Mouse (Mus musculus): Measurements from ENCODE around the gene Cyp2g1. TPM values are rescaled to one million over a fixed set of nuclear protein-coding genes. Genes with fewer than 3 reads are reported as not detected.

Gene Cyp2g1
- polyA plus RNA-seq (2016; fragmentation: Nextera tagmentation; extraction: Ambion mirVana) = not detected in 2 replicates

- 96% methylated on average over 2 of the region's 2 CpGs for WGBS
- DNase-seq (ENCODE audit: low spot score) = no peak
- Histone ChIP-seq H3K9me3 (replicated peaks) (no peaks in the 10 kb centered on the region), H3K27me3 (ENCODE audit: low read depth, poor library complexity, severe bottlenecking) (no peaks in the 10 kb centered on the region), H3K4me1 (no peaks in the 10 kb centered on the region), H3K4me3 (no peak within 1 kb of the TSS), H3K27ac (replicated peaks) (no peak within 1 kb of the TSS), H3K36me3 (no peaks in the 10 kb centered on the region)
These were observed at the start of gene Cyp2g1 for GRCm38 (mm10) chr7:26808592-26808991. Gene Cyp2g1 (plus strand): TSS chr7:26808892.

GRCm38 (mm10) chr7:26767084-26767483 is 41.6 kb upstream of the Cyp2g1 start:
- H3K4me3 ChIP-seq = no peak overlapping the region
- no peaks in the 10 kb centered on the region for H3K36me3 ChIP-seq
- H3K4me1 ChIP-seq = no peaks in the 10 kb centered on the region
- no peaks in the 10 kb centered on the region for H3K27me3 ChIP-seq (ENCODE audit: low read depth, poor library complexity, severe bottlenecking)
- DNase-seq (ENCODE audit: low spot score) = peak; percentile 13
- H3K9me3 ChIP-seq (replicated peaks) = 0 out of 2 replicates have a peak, but pooled peaks cover 3% of the 10 kb centered on the region
- WGBS = 60% methylated on average over 1 of the region's 1 CpGs
- no peak overlapping the region for H3K27ac ChIP-seq (replicated peaks)

- H3K4me3 ChIP-seq = no peak overlapping the region
- no peak for DNase-seq (ENCODE audit: low spot score)
- 83% methylated on average over 9 of the region's 9 CpGs for WGBS
- no peaks in the 10 kb centered on the region for H3K27me3 ChIP-seq (ENCODE audit: low read depth, poor library complexity, severe bottlenecking)
- no peaks in the 10 kb centered on the region for H3K36me3 ChIP-seq
- 0 out of 2 replicates have a peak, but pooled peaks cover 3% of the 10 kb centered on the region for H3K9me3 ChIP-seq (replicated peaks)
- H3K27ac ChIP-seq (replicated peaks) = no peak overlapping the region
- H3K4me1 ChIP-seq = no peaks in the 10 kb centered on the region
These were observed 38.7 kb upstream of the Cyp2g1 start for GRCm38 (mm10) chr7:26769881-26770470.

GRCm38 (mm10) chr7:26772866-26773586 is 35.7 kb upstream of the Cyp2g1 start:
- H3K4me1 ChIP-seq = no peaks in the 10 kb centered on the region
- no peak overlapping the region for H3K4me3 ChIP-seq
- no peak for DNase-seq (ENCODE audit: low spot score)
- H3K27me3 ChIP-seq (ENCODE audit: low read depth, poor library complexity, severe bottlenecking) = no peaks in the 10 kb centered on the region
- H3K9me3 ChIP-seq (replicated peaks) = 0 out of 2 replicates have a peak, but pooled peaks cover 3% of the 10 kb centered on the region
- 84% methylated on average over 3 of the region's 3 CpGs for WGBS
- H3K27ac ChIP-seq (replicated peaks) = no peak overlapping the region
- H3K36me3 ChIP-seq = no peaks in the 10 kb centered on the region

- DNase-seq (ENCODE audit: low spot score) = no peak
- H3K4me1 ChIP-seq = peaks cover 5% of the 10 kb centered on the region
- H3K27me3 ChIP-seq (ENCODE audit: low read depth, poor library complexity, severe bottlenecking) = no peaks in the 10 kb centered on the region
- no peaks in the 10 kb centered on the region for H3K9me3 ChIP-seq (replicated peaks)
- H3K36me3 ChIP-seq = no peaks in the 10 kb centered on the region
- 10% methylated on average over 6 of the region's 6 CpGs for WGBS
- H3K4me3 ChIP-seq = no peak overlapping the region
- no peak overlapping the region for H3K27ac ChIP-seq (replicated peaks)
These were observed 32.8 kb upstream of the Cyp2g1 start for GRCm38 (mm10) chr7:26775866-26776265.

GRCm38 (mm10) chr7:26777806-26778205 is 30.9 kb upstream of the Cyp2g1 start:
- no peaks in the 10 kb centered on the region for H3K36me3 ChIP-seq

GRCm38 (mm10) chr7:26778474-26778873 is 30.2 kb upstream of the Cyp2g1 start:
- Histone ChIP-seq H3K27me3 (ENCODE audit: low read depth, poor library complexity, severe bottlenecking) (no peaks in the 10 kb centered on the region), H3K27ac (replicated peaks) (no peak overlapping the region), H3K4me1 (peaks cover 18% of the 10 kb centered on the region), H3K4me3 (no peak overlapping the region), H3K9me3 (replicated peaks) (no peaks in the 10 kb centered on the region), H3K36me3 (no peaks in the 10 kb centered on the region)
- 41% methylated on average over 6 of the region's 6 CpGs for WGBS
- peak; percentile 70 for DNase-seq (ENCODE audit: low spot score)

More at GRCm38 (mm10) chr7:26777806-26778205, 30.9 kb upstream of the Cyp2g1 start:
- Histone ChIP-seq H3K9me3 (replicated peaks) (no peaks in the 10 kb centered on the region), H3K27me3 (ENCODE audit: low read depth, poor library complexity, severe bottlenecking) (no peaks in the 10 kb centered on the region), H3K27ac (replicated peaks) (no peak overlapping the region), H3K4me3 (no peak overlapping the region), H3K4me1 (peaks cover 18% of the 10 kb centered on the region)
- no peak for DNase-seq (ENCODE audit: low spot score)
- WGBS = 67% methylated on average over 2 of the region's 2 CpGs

- no peak overlapping the region for H3K27ac ChIP-seq (replicated peaks)
- no peak overlapping the region for H3K4me3 ChIP-seq
- WGBS = 78% methylated on average over 5 of the region's 5 CpGs
- H3K27me3 ChIP-seq (ENCODE audit: low read depth, poor library complexity, severe bottlenecking) = no peaks in the 10 kb centered on the region
- H3K36me3 ChIP-seq = no peaks in the 10 kb centered on the region
- no peak for DNase-seq (ENCODE audit: low spot score)
- peaks cover 18% of the 10 kb centered on the region for H3K4me1 ChIP-seq
- H3K9me3 ChIP-seq (replicated peaks) = no peaks in the 10 kb centered on the region
These were observed 28.8 kb upstream of the Cyp2g1 start for GRCm38 (mm10) chr7:26779799-26780416.

GRCm38 (mm10) chr7:26780510-26780909 is 28.2 kb upstream of the Cyp2g1 start:
- Histone ChIP-seq H3K27me3 (ENCODE audit: low read depth, poor library complexity, severe bottlenecking) (no peaks in the 10 kb centered on the region), H3K4me3 (peak overlapping the region; percentile 29)
- 5% methylated on average over 11 of the region's 11 CpGs for WGBS

GRCm38 (mm10) chr7:26780998-26781766 is 27.5 kb upstream of the Cyp2g1 start:
- H3K27me3 ChIP-seq (ENCODE audit: low read depth, poor library complexity, severe bottlenecking) = no peaks in the 10 kb centered on the region
- no peaks in the 10 kb centered on the region for H3K36me3 ChIP-seq
- peak overlapping the region; percentile 29; the same call in 1 of the 2 replicates for H3K4me3 ChIP-seq
- WGBS = 14% methylated on average over 8 of the region's 8 CpGs
- peak; percentile 24 for DNase-seq (ENCODE audit: low spot score)
- no peaks in the 10 kb centered on the region for H3K9me3 ChIP-seq (replicated peaks)
- peak overlapping the region; percentile 55; the same call in 1 of the 2 replicates for H3K27ac ChIP-seq (replicated peaks)
- H3K4me1 ChIP-seq = peaks cover 18% of the 10 kb centered on the region

More at GRCm38 (mm10) chr7:26780510-26780909, 28.2 kb upstream of the Cyp2g1 start:
- peak; percentile 66 for DNase-seq (ENCODE audit: low spot score)
- H3K27ac ChIP-seq (replicated peaks) = no peak overlapping the region
- H3K36me3 ChIP-seq = no peaks in the 10 kb centered on the region
- no peaks in the 10 kb centered on the region for H3K9me3 ChIP-seq (replicated peaks)
- peaks cover 18% of the 10 kb centered on the region for H3K4me1 ChIP-seq

- peak; percentile 12 for DNase-seq (ENCODE audit: low spot score)
- 29% methylated on average over 8 of the region's 8 CpGs for WGBS
- peaks cover 18% of the 10 kb centered on the region for H3K4me1 ChIP-seq
These were observed 26.9 kb upstream of the Cyp2g1 start for GRCm38 (mm10) chr7:26781767-26782131.

GRCm38 (mm10) chr7:26783163-26783562 is 25.5 kb upstream of the Cyp2g1 start:
- no peaks in the 10 kb centered on the region for H3K36me3 ChIP-seq
- no peak overlapping the region for H3K27ac ChIP-seq (replicated peaks)
- H3K27me3 ChIP-seq (ENCODE audit: low read depth, poor library complexity, severe bottlenecking) = no peaks in the 10 kb centered on the region
- peaks cover 18% of the 10 kb centered on the region for H3K4me1 ChIP-seq
- no peak for DNase-seq (ENCODE audit: low spot score)
- no peaks in the 10 kb centered on the region for H3K9me3 ChIP-seq (replicated peaks)
- no peak overlapping the region for H3K4me3 ChIP-seq
- 84% methylated on average over 5 of the region's 5 CpGs for WGBS

More at GRCm38 (mm10) chr7:26781767-26782131, 26.9 kb upstream of the Cyp2g1 start:
- Histone ChIP-seq H3K27me3 (ENCODE audit: low read depth, poor library complexity, severe bottlenecking) (no peaks in the 10 kb centered on the region), H3K4me3 (no peak overlapping the region), H3K36me3 (no peaks in the 10 kb centered on the region), H3K27ac (replicated peaks) (0 out of 2 replicates have a peak overlapping the region, but pooled peaks have one; percentile 33), H3K9me3 (replicated peaks) (no peaks in the 10 kb centered on the region)

Data from midbrain, embryonic 10.5 days (tissue).